Mouse (Mus musculus) small intestine, adult 2 months (tissue): ENCODE measurements around the gene Tmed9.

ENCODE experiments used
- CTCF ChIP-seq: fragments of 200-500 bp; IDR thresholded peaks from 2 replicates; pipeline ENCODE4 v1.5.1; 2012; ENCODE audit warnings: low read depth, mild to moderate bottlenecking, control low read depth, inconsistent platforms, low read length, moderate library complexity, mixed read lengths; ENCODE audit not compliant: insufficient replicate concordance, insufficient read length; ENCODE audit errors: extremely low read depth
- POLR2A ChIP-seq: fragments of 200-500 bp; IDR thresholded peaks from 2 replicates; pipeline ENCODE4 v1.6.1; 2012; ENCODE audit warnings: low read depth, mild to moderate bottlenecking, control low read depth, inconsistent platforms, low read length, moderate library complexity

- no peak for TF ChIP-seq CTCF
- no peak for TF ChIP-seq POLR2A
These were observed 21.8 kb downstream of the Tmed9 start for GRCm38 (mm10) chr13:55595375-55595774.
